Mouse (Mus musculus) spleen, adult 2 months (tissue): ENCODE data around the gene Kif11. TPM values are rescaled to one million over a fixed set of nuclear protein-coding genes. Genes with fewer than 3 reads are reported as not detected.

Experiments used
- DNase-seq, 2 experiments: peaks; one replicate each; pipeline versions ENCODE4 v3.0.0 to v3.0.0-alpha.2; 2012 to 2021; ENCODE audit warnings: low spot score in 2 of 2, low read depth in 1 of 2
- H3K27ac ChIP-seq: fragments of 200-500 bp; 2 replicates; pipeline ENCODE4 v1.5.1; 2012; ENCODE audit warnings: low read length, inconsistent platforms; ENCODE audit not compliant: insufficient read depth
- H3K27me3 ChIP-seq: fragments of 200-500 bp; 2 replicates; pipeline ENCODE4 v1.6.1; 2012; ENCODE audit warnings: mild to moderate bottlenecking, moderate library complexity, low read length, inconsistent platforms; ENCODE audit not compliant: control insufficient read depth, insufficient read depth
- H3K36me3 ChIP-seq: fragments of 200-500 bp; 2 replicates; pipeline ENCODE4 v1.6.1; 2012; ENCODE audit warnings: mild to moderate bottlenecking, low read length, inconsistent platforms; ENCODE audit not compliant: control insufficient read depth, insufficient read depth
- H3K4me1 ChIP-seq: fragments of 200-500 bp; 2 replicates; pipeline ENCODE4 v1.6.1; 2011; ENCODE audit warnings: inconsistent platforms; ENCODE audit not compliant: control insufficient read depth, insufficient read depth, insufficient read length
- H3K4me3 ChIP-seq: fragments of 200-500 bp; 2 replicates; pipeline ENCODE4 v1.5.1; 2011; ENCODE audit warnings: mild to moderate bottlenecking, inconsistent platforms; ENCODE audit not compliant: insufficient read depth, insufficient read length; ENCODE audit errors: extremely low read depth
- CTCF ChIP-seq: fragments of 200-500 bp; IDR thresholded peaks from 2 replicates; pipeline ENCODE4 v1.5.1; 2011; ENCODE audit warnings: mild to moderate bottlenecking, inconsistent platforms; ENCODE audit not compliant: insufficient read depth, insufficient read length, insufficient replicate concordance; ENCODE audit errors: extremely low read depth
- POLR2A ChIP-seq: fragments of 200-500 bp; IDR thresholded peaks from 2 replicates; pipeline ENCODE4 v1.6.1; 2011; ENCODE audit warnings: low read depth, low read length, inconsistent platforms
- WGBS: fragments of 180-500 bp; shearing (Covaris S2); methylation state at CpG from one replicate; pipeline ENCODE4 v1.1.7; 2018; 5-methylcytosine and 5-hydroxymethylcytosine counted together
- polyA plus RNA-seq: library from polyadenylated mRNA; depleted of rRNA; stranded (reverse); fragments of >200 nt; gene quantifications from 2 replicates; pipeline ENCODE4 v1.2.3, GENCODE M21; 2012

Gene Kif11
- polyA plus RNA-seq, 1 experiment = 2.1 TPM

- H3K27ac ChIP-seq = no peak overlapping the region
- H3K4me1 ChIP-seq = peaks cover 4% of the 10 kb centered on the region; the same call in 1 of the 2 replicates
- peaks cover 21% of the 10 kb centered on the region for H3K36me3 ChIP-seq
- TF ChIP-seq POLR2A = no peak
- no peak for TF ChIP-seq CTCF
- no peak overlapping the region for H3K4me3 ChIP-seq
- H3K27me3 ChIP-seq = no peaks in the 10 kb centered on the region
- WGBS = 90% methylated on average over 16 of the region's 16 CpGs
- DNase-seq = no peak
These were observed 64.7 kb downstream of the Kif11 start for GRCm38 (mm10) chr19:37440708-37441475.

GRCm38 (mm10) chr19:37442524-37443286 is 66.5 kb downstream of the Kif11 start:
- no peak for TF ChIP-seq POLR2A
- no peak for TF ChIP-seq CTCF
- WGBS = 41% methylated on average over 10 of the region's 10 CpGs
- H3K27ac ChIP-seq = no peak overlapping the region

GRCm38 (mm10) chr19:37443631-37444140 is 67.5 kb downstream of the Kif11 start:
- Histone ChIP-seq H3K36me3 (peaks cover 15% of the 10 kb centered on the region), H3K4me1 (peaks cover 4% of the 10 kb centered on the region; the same call in 1 of the 2 replicates), H3K27me3 (no peaks in the 10 kb centered on the region), H3K4me3 (no peak overlapping the region), H3K27ac (no peak overlapping the region)
- 42% methylated on average over 4 of the region's 4 CpGs for WGBS
- TF ChIP-seq CTCF = no peak
- TF ChIP-seq POLR2A = no peak
- no peak for DNase-seq

More at GRCm38 (mm10) chr19:37442524-37443286, 66.5 kb downstream of the Kif11 start:
- peaks cover 4% of the 10 kb centered on the region; the same call in 1 of the 2 replicates for H3K4me1 ChIP-seq
- peaks cover 17% of the 10 kb centered on the region for H3K36me3 ChIP-seq
- H3K4me3 ChIP-seq = no peak overlapping the region
- no peak for DNase-seq
- H3K27me3 ChIP-seq = no peaks in the 10 kb centered on the region

- peak overlapping the region; percentile 45 for H3K4me3 ChIP-seq
- H3K36me3 ChIP-seq = no peaks in the 10 kb centered on the region
- DNase-seq = no peak
- peaks cover 4% of the 10 kb centered on the region; the same call in 1 of the 2 replicates for H3K4me1 ChIP-seq
- 9% methylated on average over 5 of the region's 5 CpGs for WGBS
- no peak overlapping the region for H3K27ac ChIP-seq
- TF ChIP-seq CTCF = no peak
- H3K27me3 ChIP-seq = no peaks in the 10 kb centered on the region
These were observed 72.0 kb downstream of the Kif11 start for GRCm38 (mm10) chr19:37448212-37448611.

GRCm38 (mm10) chr19:37449246-37449645 is 73.0 kb downstream of the Kif11 start:
- Histone ChIP-seq H3K27me3 (no peaks in the 10 kb centered on the region), H3K4me1 (peaks cover 4% of the 10 kb centered on the region; the same call in 1 of the 2 replicates), H3K4me3 (no peak overlapping the region), H3K36me3 (no peaks in the 10 kb centered on the region), H3K27ac (no peak overlapping the region)
- 77% methylated on average over 3 of the region's 3 CpGs for WGBS
- TF ChIP-seq POLR2A (no peak), CTCF (no peak)
- DNase-seq = no peak

- no peaks in the 10 kb centered on the region for H3K36me3 ChIP-seq
- H3K4me3 ChIP-seq = no peak overlapping the region
- no peaks in the 10 kb centered on the region for H3K4me1 ChIP-seq
- no peak overlapping the region for H3K27ac ChIP-seq
- DNase-seq = no peak
- no peaks in the 10 kb centered on the region for H3K27me3 ChIP-seq
- WGBS = 96% methylated on average over 2 of the region's 2 CpGs
- TF ChIP-seq POLR2A (no peak), CTCF (no peak)
These were observed 79.3 kb downstream of the Kif11 start for GRCm38 (mm10) chr19:37455528-37455927.
